In the genomic region with DNA sequence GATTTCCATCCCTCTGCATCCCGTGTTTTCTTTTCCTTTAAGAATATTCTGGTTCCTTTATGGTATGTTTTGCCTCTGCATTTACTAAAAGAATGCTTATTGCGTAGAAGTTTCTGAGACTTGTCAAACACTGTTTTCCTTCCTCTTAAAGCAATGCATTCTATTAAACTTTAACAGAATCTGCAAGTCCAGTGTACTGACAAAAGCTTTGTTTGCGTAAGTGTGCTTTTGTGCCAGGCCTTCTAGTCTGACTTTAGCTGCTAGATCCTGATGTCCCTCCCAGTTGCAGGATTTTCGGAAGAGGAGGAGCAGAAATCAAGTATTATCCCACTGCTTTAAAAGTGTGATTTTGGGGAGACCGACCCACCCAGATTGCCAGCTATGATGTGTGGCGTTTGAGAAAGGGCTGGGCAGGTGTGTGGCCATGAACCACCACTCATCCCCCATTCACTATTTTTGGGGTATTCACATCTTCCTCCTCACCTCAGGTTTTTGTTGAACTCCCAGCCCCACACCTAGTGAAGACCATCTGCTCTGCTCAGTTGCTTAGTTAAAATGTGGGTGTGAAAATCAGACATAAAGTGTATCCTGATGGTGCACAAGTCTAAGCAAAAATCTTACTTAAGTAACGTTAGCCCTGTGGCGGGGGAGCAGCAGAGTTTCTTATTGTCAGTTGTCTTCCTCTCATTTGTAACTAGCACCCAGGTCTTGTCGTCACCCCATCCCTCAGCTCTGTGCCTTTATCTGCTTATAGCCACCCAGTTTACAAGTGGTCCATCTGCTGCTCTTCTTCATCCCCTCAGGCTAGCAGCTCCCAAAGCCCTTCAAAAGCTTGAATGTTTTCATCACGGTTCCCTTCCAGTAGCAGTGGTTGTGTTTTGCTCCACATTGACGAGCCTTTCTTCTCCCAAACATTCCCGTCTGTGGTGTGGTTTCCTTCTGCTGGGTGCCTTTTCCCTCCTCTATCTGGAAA, we compare ENCODE assay signal across 14 mouse cellular contexts. TPM values are rescaled to one million over a fixed set of nuclear protein-coding genes. Genes with fewer than 3 reads are reported as not detected.
DNase-seq lines count a peak whose midpoint lies in the region; ATAC-seq and TF ChIP-seq lines count a peak whose summit lies in the region.
"Had no signal": no experiment of that assay in that cellular context is flagged by ENCODE, and none has a peak within 500 bp of the region (broad histone marks: within the 10 kb centered on the region; RNA-seq: fewer than 3 reads in every experiment).

No protein-coding gene starts in this region.

- no peak for TF ChIP-seq POLR2A in lung, adult 2 months (IDR thresholded peaks at IDR 0.05; ENCODE audit: borderline replicate concordance, extremely low read depth, low read depth, low read length)

- no peaks in the 10 kb centered on the region for H3K36me3 ChIP-seq in hindbrain, postnatal 0 days (ENCODE audit: insufficient read depth, low read length)
- no peaks in the 10 kb centered on the region for H3K36me3 ChIP-seq in hindbrain, embryonic 16.5 days (ENCODE audit: control insufficient read depth, insufficient read depth, low read length)
- no peaks in the 10 kb centered on the region for H3K36me3 ChIP-seq in lung, embryonic 15.5 days
- H3K36me3 ChIP-seq in forebrain, embryonic 16.5 days (ENCODE audit: control insufficient read depth, insufficient read depth), result no peaks in the 10 kb centered on the region
- H3K36me3 ChIP-seq: embryonic facial prominence, embryonic 12.5 days; hindbrain, embryonic 13.5 days; midbrain, embryonic 12.5 days; neural tube, embryonic 12.5 days had no signal

- no peaks in the 10 kb centered on the region for H3K27me3 ChIP-seq in hindbrain, postnatal 0 days (ENCODE audit: insufficient read depth, low read length)
- H3K27me3 ChIP-seq in hindbrain, embryonic 16.5 days (replicated peaks; ENCODE audit: control insufficient read depth, insufficient read depth, low read length), result no peaks in the 10 kb centered on the region
- no peaks in the 10 kb centered on the region for H3K27me3 ChIP-seq in lung, embryonic 15.5 days
- H3K27me3 ChIP-seq in forebrain, embryonic 16.5 days (replicated peaks; ENCODE audit: control insufficient read depth, insufficient read depth, low read length), result no peaks in the 10 kb centered on the region
- H3K27me3 ChIP-seq: embryonic facial prominence, embryonic 12.5 days; hindbrain, embryonic 13.5 days; neural tube, embryonic 12.5 days had no signal

- whole genome bisulfite sequencing in hindbrain, postnatal 0 days, result 68% methylated on average over 12 of the region's 12 CpGs
- WGBS in hindbrain, embryonic 16.5 days, result 71% methylated on average over 12 of the region's 12 CpGs
- 35% methylated on average over 12 of the region's 12 CpGs for WGBS in lung, embryonic 15.5 days
- 59% methylated on average over 12 of the region's 12 CpGs for WGBS in lung, adult 2 months
- WGBS in forebrain, embryonic 16.5 days, result 59% methylated on average over 12 of the region's 12 CpGs

- H3K4me2 ChIP-seq in hindbrain, postnatal 0 days (ENCODE audit: low read depth, low read length), result no peak overlapping the region
- H3K4me2 ChIP-seq in hindbrain, embryonic 16.5 days (ENCODE audit: low read length), result no peak overlapping the region
- H3K4me2 ChIP-seq in lung, embryonic 15.5 days, result no peak overlapping the region
- no peak overlapping the region for H3K4me2 ChIP-seq in forebrain, embryonic 16.5 days (ENCODE audit: low read length)
- H3K4me2 ChIP-seq: embryonic facial prominence, embryonic 12.5 days; hindbrain, embryonic 13.5 days; midbrain, embryonic 12.5 days; neural tube, embryonic 12.5 days had no signal

- no peak for DNase-seq in hindbrain, postnatal 0 days (ENCODE audit: low spot score)
- DNase-seq in lung, adult 2 months, result no peak
- DNase-seq in lung, postnatal 36 days, result peak; percentile 45
- no peak for DNase-seq in neural tube, embryonic 10.5 days (ENCODE audit: extremely low spot score, low spot score)
- DNase-seq: cerebellum, postnatal 25 days had no signal

- no peak for TF ChIP-seq CTCF in hindbrain, postnatal 0 days (IDR thresholded peaks at IDR 0.05; ENCODE audit: low read depth)
- TF ChIP-seq CTCF in lung, adult 2 months (IDR thresholded peaks at IDR 0.05; ENCODE audit: insufficient read depth, low read length), result no peak

- no peak overlapping the region for H3K4me3 ChIP-seq in hindbrain, postnatal 0 days (ENCODE audit: low read length)
- no peak overlapping the region for H3K4me3 ChIP-seq in hindbrain, embryonic 16.5 days (ENCODE audit: low read length)
- no peak overlapping the region for H3K4me3 ChIP-seq in lung, embryonic 15.5 days
- H3K4me3 ChIP-seq in lung, adult 2 months (replicated peaks; ENCODE audit: extremely low read depth, low read depth, low read length), result no peak overlapping the region
- no peak overlapping the region for H3K4me3 ChIP-seq in forebrain, embryonic 16.5 days (replicated peaks; ENCODE audit: low read length)
- H3K4me3 ChIP-seq: embryonic facial prominence, embryonic 12.5 days; hindbrain, embryonic 13.5 days; midbrain, embryonic 12.5 days; neural tube, embryonic 12.5 days had no signal

- ATAC-seq in hindbrain, postnatal 0 days, result no peak
- no peak for ATAC-seq in hindbrain, embryonic 16.5 days
- no peak for ATAC-seq in lung, embryonic 15.5 days (ENCODE audit: borderline replicate concordance, extremely low read depth, low FRiP score, low TSS enrichment)
- peak; percentile 47 for ATAC-seq in forebrain, embryonic 16.5 days
- ATAC-seq in inflammation-experienced regulatory T-cells, adult 6 months, result no peak

- no peak overlapping the region for H3K9ac ChIP-seq in hindbrain, postnatal 0 days (replicated peaks; ENCODE audit: low read length)
- H3K9ac ChIP-seq in hindbrain, embryonic 16.5 days (ENCODE audit: low read depth, low read length), result no peak overlapping the region
- no peak overlapping the region for H3K9ac ChIP-seq in lung, embryonic 15.5 days
- H3K9ac ChIP-seq in forebrain, embryonic 16.5 days (replicated peaks; ENCODE audit: low read depth, low read length), result no peak overlapping the region
- H3K9ac ChIP-seq: embryonic facial prominence, embryonic 12.5 days; hindbrain, embryonic 13.5 days; liver, embryonic 14.5 days; midbrain, embryonic 12.5 days; neural tube, embryonic 12.5 days had no signal

- no peaks in the 10 kb centered on the region for H3K4me1 ChIP-seq in hindbrain, postnatal 0 days (ENCODE audit: insufficient read depth, low read length)
- H3K4me1 ChIP-seq in hindbrain, embryonic 16.5 days (ENCODE audit: control insufficient read depth, insufficient read depth, low read depth, low read length), result no peaks in the 10 kb centered on the region
- H3K4me1 ChIP-seq in lung, embryonic 15.5 days, result peaks cover 27% of the 10 kb centered on the region
- peaks cover 5% of the 10 kb centered on the region for H3K4me1 ChIP-seq in lung, adult 2 months (ENCODE audit: control insufficient read depth, insufficient read depth, low read length)
- H3K4me1 ChIP-seq in forebrain, embryonic 16.5 days (replicated peaks; ENCODE audit: control insufficient read depth, insufficient read depth, low read length), result peaks cover 15% of the 10 kb centered on the region; the same call in 1 of the 2 replicates
- H3K4me1 ChIP-seq: embryonic facial prominence, embryonic 12.5 days had no signal

- no peaks in the 10 kb centered on the region for H3K9me3 ChIP-seq in hindbrain, postnatal 0 days (ENCODE audit: low read length)
- H3K9me3 ChIP-seq in hindbrain, embryonic 16.5 days (ENCODE audit: control insufficient read depth, low read length), result no peaks in the 10 kb centered on the region
- no peaks in the 10 kb centered on the region for H3K9me3 ChIP-seq in lung, embryonic 15.5 days
- H3K9me3 ChIP-seq in forebrain, embryonic 16.5 days (ENCODE audit: control insufficient read depth, low read length), result no peaks in the 10 kb centered on the region
- H3K9me3 ChIP-seq: embryonic facial prominence, embryonic 12.5 days; hindbrain, embryonic 13.5 days; midbrain, embryonic 12.5 days; neural tube, embryonic 12.5 days had no signal

- 0 out of 2 replicates have a peak overlapping the region, but pooled peaks have one; percentile 41 for H3K27ac ChIP-seq in hindbrain, postnatal 0 days
- no peak overlapping the region for H3K27ac ChIP-seq in hindbrain, embryonic 16.5 days (ENCODE audit: low read depth, low read length)
- H3K27ac ChIP-seq in lung, embryonic 15.5 days, result 0 out of 2 replicates have a peak overlapping the region, but pooled peaks have one; percentile 39
- peak overlapping the region; percentile 59 for H3K27ac ChIP-seq in forebrain, embryonic 16.5 days (ENCODE audit: low read length)
- H3K27ac ChIP-seq: embryonic facial prominence, embryonic 12.5 days; hindbrain, embryonic 13.5 days; liver, embryonic 14.5 days; midbrain, embryonic 12.5 days; neural tube, embryonic 12.5 days had no signal

RNA-seq across cellular contexts. Expression of a gene that starts 47.3 kb away (rescaled TPM):
- 28.6 and 39.4 TPM in 2 replicates for total RNA-seq in hindbrain, postnatal 0 days (2014; rRNA removed)
- polyA plus RNA-seq in hindbrain, postnatal 0 days (2015; fragmentation: Nextera tagmentation; extraction: Ambion mirVana), result 13.6 and 14.5 TPM in 2 replicates
- polyA plus RNA-seq in hindbrain, embryonic 16.5 days (2015; fragmentation: Nextera tagmentation; extraction: Ambion mirVana), result 4.8 and 10.7 TPM in 2 replicates
- 39.1 and 40.9 TPM in 2 replicates for polyA plus RNA-seq in lung, embryonic 15.5 days (2015; fragmentation: Nextera tagmentation; extraction: Ambion mirVana)
- 29.0 and 45.2 TPM in 2 replicates for polyA plus RNA-seq in lung, adult 2 months (2012; rRNA removed)
- 13.7 and 19.6 TPM in 2 replicates for polyA plus RNA-seq in forebrain, embryonic 16.5 days (2015; fragmentation: Nextera tagmentation; extraction: Ambion mirVana)
- 1 to 10 TPM; 2.3 to 5.5 (median 5.0) TPM for polyA plus RNA-seq in inflammation-experienced regulatory T-cells, adult 6 months (2017; shearing (Covaris generic))
